Mouse (Mus musculus) heart, postnatal 10 days (tissue): Measurements from ENCODE around the gene Gcm1. TPM values are rescaled to one million over a fixed set of nuclear protein-coding genes. Genes with fewer than 3 reads are reported as not detected.
A peak's percentile ranks its signal among the peaks of the same experiment; 100 is the strongest.

ENCODE experiments used
- DNase-seq, 2 experiments: peaks; one replicate each; pipeline ENCODE4 v3.0.0; 2021
- intact Hi-C: fragments of 180-260 bp; cut with DNase I; formaldehyde crosslinking; loops from one replicate; pipeline ENCODE4 v1.15.1; 2025
- total RNA-seq, 2 experiments: library from RNA; stranded (reverse); gene quantifications; 2 replicates each; pipeline ENCODE4 v1.2.3; 2021

Gene Gcm1
- total RNA-seq, 2 experiments from 2014 or later: not detected

DNA sequence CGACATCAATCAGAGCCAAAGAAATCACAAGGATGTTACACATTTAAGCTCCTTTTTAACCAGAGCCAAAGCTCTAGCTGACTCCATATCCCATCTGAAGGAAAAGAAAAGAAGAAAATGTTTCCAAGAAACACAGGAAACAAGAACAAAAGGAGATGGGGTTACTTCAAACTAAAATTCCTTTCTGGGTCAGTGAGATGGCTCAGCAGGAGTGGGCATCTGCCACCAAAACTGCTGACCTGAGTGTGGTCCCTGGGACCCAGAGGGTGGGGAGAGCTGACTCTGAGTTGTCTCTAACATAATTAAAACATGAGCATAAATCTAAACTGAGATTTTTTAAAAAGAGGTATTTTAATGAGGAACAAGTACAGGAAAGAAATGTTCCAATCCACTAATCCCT lies 38.2 kb downstream of the Gcm1 start:
- no peak for DNase-seq
- intact Hi-C loops: no loop called here

- intact Hi-C loops: no loop called here
- no peak for DNase-seq
Observed at GRCm38 (mm10) chr9:78090596-78090995, 38.9 kb downstream of the Gcm1 start.

- intact Hi-C loops: no loop called here
- DNase-seq: no peak
Observed at GRCm38 (mm10) chr9:78095686-78096085, 44.0 kb downstream of the Gcm1 start.

GRCm38 (mm10) chr9:78096376-78096775 lies 44.7 kb downstream of the Gcm1 start:
- DNase-seq: no peak
- intact Hi-C loops: no loop called here

GRCm38 (mm10) chr9:78100956-78101355 lies 49.2 kb downstream of the Gcm1 start:
- intact Hi-C loops: no loop called here
- no peak for DNase-seq

GRCm38 (mm10) chr9:78101431-78101830 lies 49.7 kb downstream of the Gcm1 start:
- intact Hi-C loops: no loop called here
- no peak for DNase-seq

GRCm38 (mm10) chr9:78103965-78104560 lies 52.3 kb downstream of the Gcm1 start:
- intact Hi-C loops: no loop called here
- DNase-seq: no peak

DNA sequence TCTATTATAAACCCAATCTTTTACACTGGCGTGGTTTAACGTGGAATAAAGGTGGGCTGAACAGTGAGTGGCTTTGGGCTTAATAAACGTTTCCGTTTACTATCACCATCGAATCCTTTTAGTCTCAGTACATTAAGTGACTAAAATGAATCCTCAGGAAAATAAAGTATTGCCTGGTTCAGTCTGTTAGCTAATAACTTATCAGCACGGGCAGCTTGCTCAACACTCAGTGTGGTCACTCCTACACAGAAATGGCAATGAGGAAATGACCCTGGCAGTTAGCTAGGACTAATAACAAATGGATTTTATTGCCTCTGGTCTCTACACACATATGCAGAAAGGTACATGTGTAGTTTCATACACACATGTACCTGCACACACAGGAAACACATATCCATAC lies 53.2 kb downstream of the Gcm1 start:
- no peak for DNase-seq
- intact Hi-C loops: no loop called here

GRCm38 (mm10) chr9:78105501-78105932 lies 53.8 kb downstream of the Gcm1 start:
- intact Hi-C loops: no loop called here
- DNase-seq: no peak

GRCm38 (mm10) chr9:78106821-78107220 lies 55.1 kb downstream of the Gcm1 start:
- intact Hi-C loops: no loop called here
- DNase-seq: no peak

- intact Hi-C loops: no loop called here
Observed at GRCm38 (mm10) chr9:78107582-78107911, 55.8 kb downstream of the Gcm1 start.

DNA sequence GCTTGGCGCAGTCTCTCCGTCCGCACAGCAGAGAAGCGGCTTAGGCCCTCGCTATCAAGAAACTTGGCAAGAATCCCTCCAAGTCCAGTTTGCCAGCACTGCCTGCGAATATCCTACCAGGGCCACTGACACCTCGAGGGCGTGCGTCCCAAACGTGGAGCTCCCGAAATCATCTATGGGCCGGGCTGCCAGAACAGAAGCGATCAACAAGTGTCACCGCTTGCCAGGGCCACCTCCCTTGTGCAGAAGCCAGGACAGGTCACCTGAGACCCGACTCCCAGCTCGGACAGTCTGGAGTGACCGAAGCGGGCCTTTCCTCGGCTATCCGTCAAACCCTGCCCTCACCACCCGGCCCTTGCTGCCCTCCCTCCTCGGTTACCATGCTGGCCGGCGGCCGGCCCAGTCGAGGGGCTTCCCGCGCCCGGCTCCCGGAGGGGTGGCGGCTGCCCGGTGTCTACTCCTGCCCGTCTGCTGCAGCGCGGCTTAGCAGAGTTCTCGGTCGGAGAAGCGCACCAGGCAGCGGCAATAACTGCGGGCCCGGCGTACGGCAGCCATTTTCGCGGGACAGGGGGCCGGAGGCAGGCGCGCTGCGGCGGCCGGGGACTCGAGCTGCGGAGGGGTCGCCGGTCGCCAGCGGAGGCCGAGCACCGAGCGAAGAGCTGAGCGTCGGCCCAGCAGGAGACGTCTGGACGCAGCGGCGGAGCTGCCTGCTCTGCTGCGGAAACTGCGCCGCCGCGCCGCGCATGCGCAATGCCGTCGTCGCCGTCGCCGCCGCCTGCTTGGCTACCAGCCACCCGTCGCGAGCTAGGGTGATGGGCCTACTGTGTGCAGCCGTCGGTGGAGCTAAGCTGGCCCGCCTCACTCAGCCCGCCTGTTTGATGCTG lies 56.4 kb downstream of the Gcm1 start:
- intact Hi-C loops: no loop called here
- peak; percentile 87 to 89 for DNase-seq

More at GRCm38 (mm10) chr9:78107582-78107911, 55.8 kb downstream of the Gcm1 start:
- DNase-seq: no peak

- peak; percentile 94 for DNase-seq
- intact Hi-C loops: no loop called here
Observed at GRCm38 (mm10) chr9:78108796-78109239, 57.1 kb downstream of the Gcm1 start, which contains the start of the genes Fbxo9 and Ick. Fbxo9 (minus strand) TSS chr9:78109065. Ick (plus strand) TSS chr9:78109192.

DNA sequence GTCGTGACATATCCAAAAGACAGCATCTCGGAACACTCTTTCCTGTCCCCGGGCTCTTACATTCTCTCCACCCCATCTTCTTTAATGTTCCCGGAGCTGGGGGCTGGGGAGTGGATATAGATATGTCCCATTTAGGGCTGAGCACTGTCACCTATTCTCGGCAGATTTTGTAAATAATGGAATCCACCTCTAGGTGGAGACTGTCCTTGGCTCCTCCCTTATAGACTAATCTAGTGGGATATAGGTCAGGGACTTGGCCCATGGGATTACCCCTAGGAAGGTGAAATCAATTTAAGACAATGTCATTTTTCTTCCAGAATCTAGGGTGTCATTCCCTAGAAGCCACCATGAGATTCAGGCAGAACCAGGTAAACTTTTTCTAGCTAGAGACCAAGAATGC lies 57.9 kb downstream of the Gcm1 start:
- no peak for DNase-seq
- intact Hi-C loops: loop anchor here (1.0 to 10.0 kb wide), 2 partner anchors 47 to 375 kb away; partner anchors contain the start of gene Eef1a1

- no peak for DNase-seq
- intact Hi-C loops: loop anchor here (10.0 kb wide), 1 partner anchor 373 kb away; the partner anchor contains the start of gene Eef1a1
Observed at GRCm38 (mm10) chr9:78111456-78111855, 59.7 kb downstream of the Gcm1 start.

GRCm38 (mm10) chr9:78112770-78113537 lies 61.2 kb downstream of the Gcm1 start:
- peak; percentile 95 to 97 for DNase-seq
- intact Hi-C loops: loop anchor here (1.0 to 10.0 kb wide), 3 partner anchors 62 to 372 kb away; partner anchors contain the start of gene Eef1a1

GRCm38 (mm10) chr9:78113538-78113885 lies 61.8 kb downstream of the Gcm1 start:
- intact Hi-C loops: loop anchor here (1.0 to 10.0 kb wide), 3 partner anchors 62 to 371 kb away; partner anchors contain the start of gene Eef1a1
- DNase-seq: no peak
